Mouse (Mus musculus): ENCODE data around the gene Syne1. TPM values are rescaled to one million over a fixed set of nuclear protein-coding genes. Genes with fewer than 3 reads are reported as not detected.

Gene Syne1
- polyA plus RNA-seq, 1 experiment from 2014 or later = 3.2 TPM

DNA sequence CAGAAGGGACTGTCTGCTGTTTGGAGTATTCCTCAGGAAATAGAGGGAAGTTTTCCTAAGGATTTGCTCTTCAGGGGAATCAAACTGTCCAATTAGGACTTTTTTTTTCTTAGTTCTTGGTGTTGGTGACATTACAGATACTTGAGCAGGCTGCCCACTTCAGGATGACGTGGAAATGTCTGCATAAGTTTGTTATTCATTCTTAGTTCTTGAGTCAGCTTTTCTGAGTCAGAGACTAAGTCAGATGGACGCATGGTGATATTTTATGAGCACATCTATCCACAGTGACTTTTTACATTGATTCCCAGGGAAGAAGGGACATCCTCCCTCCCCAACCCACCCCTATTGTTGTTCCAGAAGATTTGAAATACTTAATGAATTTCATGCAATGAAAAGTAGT is 567.4 kb downstream of the Syne1 start:
- Histone ChIP-seq H3K27ac (no peak overlapping the region), H3K9me3 (no peaks in the 10 kb centered on the region), H3K27me3 (ENCODE audit: insufficient read depth, poor library complexity, severe bottlenecking) (no peaks in the 10 kb centered on the region), H3K4me3 (no peak overlapping the region), H3K36me3 (no peaks in the 10 kb centered on the region), H3K4me1 (replicated peaks) (no peaks in the 10 kb centered on the region)
- DNase-seq (ENCODE audit: low spot score) = no peak
- 78% methylated on average over 2 of the region's 2 CpGs for WGBS

DNA sequence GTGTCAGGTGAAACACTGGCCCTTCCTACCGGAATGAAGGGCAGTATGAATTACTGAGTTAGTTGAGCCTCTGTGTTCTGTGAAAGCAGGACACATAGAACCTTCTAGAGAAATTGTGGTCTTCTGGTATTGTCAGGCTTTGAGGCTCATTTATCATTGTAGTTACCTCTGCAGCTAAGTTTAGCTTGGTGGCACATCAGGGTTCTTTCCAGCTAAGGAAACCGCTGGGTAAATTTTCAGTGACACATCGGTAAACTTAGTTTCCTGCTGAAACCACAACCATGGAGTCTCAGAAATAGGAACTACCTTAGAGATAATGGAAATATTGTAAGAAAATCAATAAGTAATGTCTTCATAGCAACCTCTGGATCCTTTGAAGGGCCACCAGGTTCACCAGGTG is 573.9 kb downstream of the Syne1 start:
- no peaks in the 10 kb centered on the region for H3K27me3 ChIP-seq (ENCODE audit: insufficient read depth, poor library complexity, severe bottlenecking)
- no peaks in the 10 kb centered on the region for H3K36me3 ChIP-seq
- H3K4me1 ChIP-seq (replicated peaks) = no peaks in the 10 kb centered on the region
- no peaks in the 10 kb centered on the region for H3K9me3 ChIP-seq
- no peak overlapping the region for H3K27ac ChIP-seq
- no peak overlapping the region for H3K4me3 ChIP-seq
- WGBS = 90% methylated on average over 3 of the region's 3 CpGs
- DNase-seq (ENCODE audit: low spot score) = no peak

DNA sequence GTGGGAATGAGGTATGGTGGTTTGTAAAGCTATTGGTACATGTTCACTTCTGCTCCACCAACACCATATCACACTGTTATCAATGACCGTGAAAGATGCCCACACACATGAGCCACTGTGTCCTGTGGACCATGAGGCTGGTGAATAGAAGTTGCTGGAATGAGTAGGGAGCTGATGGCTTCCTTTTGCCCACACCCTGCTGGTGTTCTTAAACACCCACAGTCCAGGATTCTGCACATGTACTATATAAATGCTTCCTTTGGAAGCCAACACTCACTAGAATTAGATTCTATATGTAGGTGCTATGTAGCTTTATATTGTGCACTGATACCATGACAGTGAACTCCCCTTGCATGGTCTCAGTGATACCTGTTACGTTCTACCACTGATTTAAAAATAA is 574.7 kb downstream of the Syne1 start:
- no peaks in the 10 kb centered on the region for H3K27me3 ChIP-seq (ENCODE audit: insufficient read depth, poor library complexity, severe bottlenecking)
- no peak overlapping the region for H3K4me3 ChIP-seq
- H3K27ac ChIP-seq = no peak overlapping the region
- no peaks in the 10 kb centered on the region for H3K36me3 ChIP-seq
- 90% methylated on average over 2 of the region's 2 CpGs for WGBS
- no peaks in the 10 kb centered on the region for H3K9me3 ChIP-seq
- H3K4me1 ChIP-seq (replicated peaks) = no peaks in the 10 kb centered on the region
- DNase-seq (ENCODE audit: low spot score) = no peak

DNA sequence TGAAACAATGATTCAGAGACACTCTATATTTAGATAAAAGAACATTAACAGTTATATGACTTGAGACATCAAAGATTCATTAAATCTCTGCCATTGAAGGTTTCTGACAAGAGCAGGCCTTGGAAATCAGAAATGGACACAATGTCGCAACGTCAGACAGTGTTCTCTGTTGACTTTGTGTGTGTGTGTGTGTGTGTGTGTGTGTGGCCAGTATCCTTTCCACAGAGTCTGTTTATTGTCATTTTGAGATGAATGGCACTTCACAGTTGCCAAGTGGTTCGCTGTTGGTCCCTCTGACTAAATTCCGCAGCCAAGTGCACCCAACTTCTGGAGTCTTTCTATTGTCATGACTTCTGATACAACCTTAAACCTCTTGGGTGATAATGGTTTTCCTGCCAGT is 577.0 kb downstream of the Syne1 start:
- WGBS = 92% methylated on average over 4 of the region's 4 CpGs
- H3K4me1 ChIP-seq (replicated peaks) = no peaks in the 10 kb centered on the region
- H3K27ac ChIP-seq = no peak overlapping the region
- no peak overlapping the region for H3K4me3 ChIP-seq
- no peak for DNase-seq (ENCODE audit: low spot score)
- no peaks in the 10 kb centered on the region for H3K9me3 ChIP-seq
- H3K27me3 ChIP-seq (ENCODE audit: insufficient read depth, poor library complexity, severe bottlenecking) = no peaks in the 10 kb centered on the region
- H3K36me3 ChIP-seq = no peaks in the 10 kb centered on the region

DNA sequence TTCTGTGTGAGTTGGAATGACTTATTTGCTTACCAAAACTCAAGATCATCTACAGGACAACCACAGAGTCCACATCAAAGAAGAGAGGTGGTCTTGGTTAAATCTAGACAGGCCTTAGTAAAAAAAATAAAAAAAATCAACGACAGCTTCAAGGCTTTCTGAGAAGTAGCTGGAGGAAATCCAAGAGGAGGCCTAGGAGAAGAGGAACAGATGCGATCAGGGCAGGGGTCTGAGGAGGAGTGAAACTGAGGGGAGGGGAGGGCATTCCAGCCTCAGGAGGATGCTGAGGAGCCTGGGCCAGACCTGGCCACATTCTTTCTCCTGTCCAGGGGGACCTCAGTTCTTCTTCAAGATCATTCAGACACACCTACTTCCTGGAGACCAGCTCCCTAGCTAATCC is 579.3 kb downstream of the Syne1 start:
- WGBS = 85% methylated on average over 2 of the region's 2 CpGs
- no peak for DNase-seq (ENCODE audit: low spot score)
- Histone ChIP-seq H3K9me3 (no peaks in the 10 kb centered on the region), H3K4me3 (no peak overlapping the region), H3K36me3 (no peaks in the 10 kb centered on the region), H3K27ac (no peak overlapping the region), H3K27me3 (ENCODE audit: insufficient read depth, poor library complexity, severe bottlenecking) (no peaks in the 10 kb centered on the region), H3K4me1 (replicated peaks) (no peaks in the 10 kb centered on the region)

DNA sequence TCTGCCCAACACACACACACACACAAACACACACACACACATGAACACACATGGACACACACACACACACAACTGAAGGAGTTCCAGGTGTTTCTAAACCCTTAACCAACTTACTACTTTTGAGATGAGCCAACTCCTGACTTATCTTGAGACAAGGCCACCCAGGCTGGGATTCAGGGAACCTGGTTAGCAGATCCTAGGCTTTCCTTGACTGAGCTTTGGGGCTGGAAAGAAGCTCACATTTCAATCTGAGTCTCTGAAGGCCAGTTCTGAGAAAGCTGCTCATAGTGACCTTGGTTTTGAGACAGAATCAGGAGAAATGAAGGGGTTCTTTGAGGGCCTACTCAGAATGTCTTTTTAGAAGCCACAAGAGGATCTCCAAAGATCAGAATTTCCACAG is 579.7 kb downstream of the Syne1 start:
- Histone ChIP-seq H3K4me1 (replicated peaks) (no peaks in the 10 kb centered on the region), H3K27ac (no peak overlapping the region), H3K36me3 (no peaks in the 10 kb centered on the region), H3K4me3 (no peak overlapping the region), H3K27me3 (ENCODE audit: insufficient read depth, poor library complexity, severe bottlenecking) (no peaks in the 10 kb centered on the region), H3K9me3 (no peaks in the 10 kb centered on the region)
- no peak for DNase-seq (ENCODE audit: low spot score)

DNA sequence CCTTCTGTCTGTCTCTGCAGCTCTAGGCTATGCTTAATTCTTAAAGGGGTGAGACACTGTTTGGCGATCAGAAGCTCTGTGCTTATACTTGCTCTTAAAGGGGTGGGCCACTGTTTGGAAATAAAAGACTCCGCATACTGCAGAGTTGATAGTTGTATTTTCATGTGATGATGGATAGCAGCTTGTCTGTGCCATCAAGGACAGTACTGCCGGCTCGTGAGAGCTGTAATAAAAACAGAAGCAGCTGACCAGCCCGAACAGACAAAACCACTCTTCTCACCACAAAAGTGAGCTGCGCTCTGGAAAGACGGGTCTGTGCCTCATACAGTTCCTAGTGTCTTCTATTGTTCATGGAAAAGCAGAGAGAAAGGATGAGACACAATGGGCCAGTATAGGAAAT is 580.1 kb downstream of the Syne1 start:
- Histone ChIP-seq H3K4me3 (no peak overlapping the region), H3K9me3 (no peaks in the 10 kb centered on the region), H3K27ac (no peak overlapping the region), H3K27me3 (ENCODE audit: insufficient read depth, poor library complexity, severe bottlenecking) (no peaks in the 10 kb centered on the region), H3K4me1 (replicated peaks) (no peaks in the 10 kb centered on the region), H3K36me3 (no peaks in the 10 kb centered on the region)
- 82% methylated on average over 7 of the region's 7 CpGs for WGBS
- no peak for DNase-seq (ENCODE audit: low spot score)

Other genes with a start within 250 kb of the Syne1 start
- 1.5 and 2.2 TPM in 2 replicates for gene Myct1, start 42.3 kb upstream of the Syne1 start, polyA plus RNA-seq (2016; fragmentation: Nextera tagmentation; extraction: Ambion mirVana)
- gene Vip, start 87.7 kb upstream of the Syne1 start, polyA plus RNA-seq (2016; fragmentation: Nextera tagmentation; extraction: Ambion mirVana) = 0.24 and 0.90 TPM in 2 replicates